Mouse (Mus musculus) G1E (cell line): ENCODE results near the gene Hist2h2bb.

Experiments used
- CTCF ChIP-seq: IDR thresholded peaks from 2 replicates; pipeline ENCODE4 v1.5.1; 2012; ENCODE audit warnings: low read depth, low read length, inconsistent platforms, mixed read lengths
- GATA1 ChIP-seq: IDR thresholded peaks from 2 replicates; pipeline ENCODE4 v1.6.1; 2012; ENCODE audit warnings: borderline replicate concordance, low read length, inconsistent platforms, mixed read lengths
- POLR2AphosphoS5 ChIP-seq: IDR thresholded peaks from 2 replicates; pipeline ENCODE4 v1.6.1; 2012; ENCODE audit warnings: low read depth, low read length, inconsistent platforms; ENCODE audit not compliant: insufficient replicate concordance

DNA sequence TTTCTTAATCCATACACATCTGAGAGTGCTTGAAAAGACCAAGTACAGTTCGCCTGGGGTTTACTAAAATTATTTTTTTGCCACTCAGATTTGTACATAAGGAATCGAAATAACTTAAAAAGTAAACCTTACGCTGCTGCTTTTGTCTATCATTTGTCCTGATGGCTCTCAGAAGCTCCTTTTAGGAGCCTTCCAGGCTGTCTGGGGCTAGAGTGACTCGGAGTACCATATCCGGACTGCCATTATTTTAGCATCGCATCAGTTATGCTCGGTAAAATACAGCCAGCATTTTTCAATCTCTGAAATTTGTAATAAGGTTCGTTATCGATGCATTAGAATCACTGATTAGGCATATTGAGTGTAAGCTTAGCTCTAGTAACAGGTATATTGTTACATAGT is 28.8 kb upstream of the Hist2h2bb start:
- no peak for TF ChIP-seq CTCF
- no peak for TF ChIP-seq POLR2AphosphoS5
- TF ChIP-seq GATA1: no peak
